Mouse (Mus musculus): ENCODE measurements around the gene Cap1. TPM values are rescaled to one million over a fixed set of nuclear protein-coding genes. Genes with fewer than 3 reads are reported as not detected.
"Not testable (repeated sequence)": the region's sequence is repeated elsewhere in the genome, so short reads cannot be mapped to it uniquely, and the experiment has no call there.

The Cap1 gene
- total and polyA plus RNA-seq, 2 experiments from 2014 or later = 20.6 to 59.6 TPM

DNA sequence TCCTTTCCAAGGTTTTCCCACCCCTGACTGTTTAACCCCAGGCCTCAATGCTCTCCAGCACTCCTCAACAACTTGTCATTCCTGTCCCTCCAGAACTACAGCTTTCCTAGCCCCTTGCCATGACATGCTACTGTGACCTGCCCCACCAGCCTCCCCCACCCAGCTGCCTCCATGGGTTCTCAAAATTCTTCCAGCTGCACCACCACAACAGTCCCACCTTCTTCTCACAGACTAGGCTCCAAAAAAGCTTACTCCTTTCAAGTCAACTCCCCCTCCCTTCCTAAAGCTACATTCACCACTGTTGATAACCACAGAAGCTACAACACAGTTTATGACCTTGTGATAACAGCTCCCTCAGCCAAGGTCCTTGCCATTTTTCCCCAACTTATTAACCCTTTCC lies 58.2 kb downstream of the Cap1 start:
- Histone ChIP-seq H3K36me3 (replicated peaks; ENCODE audit: control insufficient read depth, insufficient read depth, low read length) (no peaks in the 10 kb centered on the region), H3K9me3 (replicated peaks; ENCODE audit: control insufficient read depth, low read length) (no peaks in the 10 kb centered on the region), H3K27me3 (ENCODE audit: control insufficient read depth, insufficient read depth, low read length) (no peaks in the 10 kb centered on the region), H3K4me2 (ENCODE audit: low read depth, low read length) (no peak overlapping the region), H3K27ac (ENCODE audit: low read depth) (peak overlapping the region; percentile 69), H3K4me1 (ENCODE audit: control insufficient read depth, insufficient read depth) (0 out of 2 replicates have a peak, but pooled peaks cover 3% of the 10 kb centered on the region), H3K9ac (replicated peaks; ENCODE audit: low read depth, low read length) (no peak overlapping the region), H3K4me3 (ENCODE audit: low read depth, low read length) (no peak overlapping the region)
- ATAC-seq (ENCODE audit: insufficient read depth, low read depth) = peak; percentile 81
- TF ChIP-seq EP300 (IDR thresholded peaks at IDR 0.05; ENCODE audit: low read depth) (no peak), CTCF (IDR thresholded peaks at IDR 0.05; ENCODE audit: low read depth) (no peak)
- peak; percentile 70 for DNase-seq (ENCODE audit: low spot score)

DNA sequence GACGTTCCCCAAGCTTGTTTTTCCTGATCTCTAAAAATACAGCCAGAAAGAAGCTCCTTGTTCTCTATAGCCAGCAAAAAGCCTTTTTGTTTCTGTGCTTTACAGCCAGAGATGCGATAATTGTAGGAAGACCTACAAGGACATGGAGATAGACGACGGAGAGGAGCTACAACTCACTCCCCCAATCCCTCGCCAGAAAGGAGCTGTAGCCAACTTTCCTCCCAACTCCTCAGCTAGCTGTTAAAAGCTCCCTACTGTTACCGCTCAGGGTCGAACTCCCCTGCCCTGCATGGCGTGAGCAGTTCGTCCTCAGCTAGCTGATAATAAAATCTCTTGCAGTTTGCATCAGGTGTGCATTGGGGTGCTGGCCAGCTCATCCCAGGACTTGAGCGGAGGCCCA lies 64.9 kb downstream of the Cap1 start:
- H3K4me2 ChIP-seq (ENCODE audit: low read depth, low read length); H3K4me1 ChIP-seq (ENCODE audit: control insufficient read depth, insufficient read depth); H3K9me3 ChIP-seq (replicated peaks; ENCODE audit: control insufficient read depth, low read length); ATAC-seq (ENCODE audit: insufficient read depth, low read depth); H3K9ac ChIP-seq (replicated peaks; ENCODE audit: low read depth, low read length); H3K4me3 ChIP-seq (ENCODE audit: low read depth, low read length); DNase-seq (ENCODE audit: low spot score); H3K27me3 ChIP-seq (ENCODE audit: control insufficient read depth, insufficient read depth, low read length); H3K36me3 ChIP-seq (replicated peaks; ENCODE audit: control insufficient read depth, insufficient read depth, low read length): not testable (repeated sequence)
- 0 out of 2 replicates have a peak overlapping the region, but pooled peaks have one; percentile 3 for H3K27ac ChIP-seq (ENCODE audit: low read depth)
- 14% methylated on average over 10 of the region's 10 CpGs for WGBS

DNA sequence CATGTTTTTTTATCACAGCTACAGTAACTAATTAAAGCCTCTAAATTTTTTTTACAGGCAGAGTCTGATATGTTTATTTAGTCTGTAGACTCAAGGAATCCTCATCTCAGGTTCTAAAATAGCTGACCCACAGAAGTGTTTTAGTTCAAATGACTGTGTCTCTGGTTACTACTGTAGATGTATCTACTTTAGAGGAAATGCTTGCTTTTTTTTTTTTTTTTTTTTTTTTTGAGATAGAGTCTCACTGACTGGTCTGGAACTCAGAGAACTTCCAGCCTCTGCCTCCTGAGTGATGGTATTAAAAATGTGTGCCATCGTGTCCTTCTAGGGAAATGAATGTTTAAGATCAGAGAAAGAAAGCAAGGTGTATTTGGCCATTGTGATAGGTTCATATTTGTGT lies 69.7 kb downstream of the Cap1 start:
- H3K27ac ChIP-seq (ENCODE audit: low read depth) = no peak overlapping the region
- no peaks in the 10 kb centered on the region; the same call in 1 of the 2 replicates for H3K4me1 ChIP-seq (ENCODE audit: control insufficient read depth, insufficient read depth)
- ATAC-seq (ENCODE audit: insufficient read depth, low read depth) (no peak), DNase-seq (ENCODE audit: low spot score) (no peak)
- no peaks in the 10 kb centered on the region for H3K27me3 ChIP-seq (ENCODE audit: control insufficient read depth, insufficient read depth, low read length)
- no peak overlapping the region for H3K4me3 ChIP-seq (ENCODE audit: low read depth, low read length)
- no peak overlapping the region for H3K9ac ChIP-seq (replicated peaks; ENCODE audit: low read depth, low read length)
- no peak overlapping the region for H3K4me2 ChIP-seq (ENCODE audit: low read depth, low read length)
- H3K9me3 ChIP-seq (replicated peaks; ENCODE audit: control insufficient read depth, low read length) = no peaks in the 10 kb centered on the region
- 57% methylated on average over 1 of the region's 1 CpGs for WGBS
- no peaks in the 10 kb centered on the region for H3K36me3 ChIP-seq (replicated peaks; ENCODE audit: control insufficient read depth, insufficient read depth, low read length)
- TF ChIP-seq EP300 (IDR thresholded peaks at IDR 0.05; ENCODE audit: low read depth) (no peak), CTCF (IDR thresholded peaks at IDR 0.05; ENCODE audit: low read depth) (no peak)

DNA sequence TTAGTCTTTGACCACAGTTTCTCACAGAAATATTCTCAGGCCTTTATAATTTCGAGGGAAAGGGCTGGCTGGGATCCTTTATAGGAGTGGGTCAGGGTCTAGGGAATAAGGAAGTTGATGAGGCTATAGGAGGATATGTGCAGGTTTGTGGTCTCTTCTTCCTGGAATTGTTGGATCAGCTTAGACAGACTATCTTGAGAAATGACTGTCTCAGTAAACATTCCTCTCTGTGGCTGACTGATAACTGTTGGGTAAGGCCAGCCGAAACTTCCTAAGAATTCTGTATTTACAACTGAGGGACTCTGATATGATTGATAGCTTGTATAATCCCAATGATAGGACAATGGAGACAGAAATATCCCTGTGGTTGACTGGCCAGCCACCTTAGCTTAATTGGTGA lies 74.0 kb downstream of the Cap1 start:
- Histone ChIP-seq H3K27ac (ENCODE audit: low read depth) (no peak overlapping the region), H3K4me3 (ENCODE audit: low read depth, low read length) (no peak overlapping the region), H3K9ac (replicated peaks; ENCODE audit: low read depth, low read length) (no peak overlapping the region), H3K27me3 (ENCODE audit: control insufficient read depth, insufficient read depth, low read length) (no peaks in the 10 kb centered on the region), H3K9me3 (replicated peaks; ENCODE audit: control insufficient read depth, low read length) (no peaks in the 10 kb centered on the region), H3K36me3 (replicated peaks; ENCODE audit: control insufficient read depth, insufficient read depth, low read length) (no peaks in the 10 kb centered on the region), H3K4me2 (ENCODE audit: low read depth, low read length) (no peak overlapping the region), H3K4me1 (ENCODE audit: control insufficient read depth, insufficient read depth) (no peaks in the 10 kb centered on the region)
- ATAC-seq (ENCODE audit: insufficient read depth, low read depth) = no peak
- WGBS = 47% methylated on average over 2 of the region's 2 CpGs
- DNase-seq (ENCODE audit: low spot score) = no peak
- TF ChIP-seq EP300 (IDR thresholded peaks at IDR 0.05; ENCODE audit: low read depth) (no peak), CTCF (IDR thresholded peaks at IDR 0.05; ENCODE audit: low read depth) (no peak)

DNA sequence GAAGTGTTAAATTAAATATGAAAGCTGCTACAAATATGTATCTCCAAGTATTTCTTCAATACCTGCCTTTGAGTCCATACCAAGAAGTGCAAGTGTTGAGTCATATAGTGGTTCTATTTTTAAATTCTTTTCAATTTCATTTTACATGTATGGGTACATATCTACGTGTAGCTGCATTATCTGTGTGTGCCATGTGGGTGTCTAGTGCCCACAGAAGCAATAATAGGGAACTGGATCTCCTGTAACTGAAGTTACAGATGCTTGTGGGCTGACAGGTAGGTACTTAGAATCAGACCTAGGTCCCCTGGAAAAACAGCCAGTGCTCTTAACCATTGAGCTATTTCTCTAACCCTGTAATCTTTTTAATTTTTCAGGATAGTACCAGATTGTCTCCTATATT lies 74.7 kb downstream of the Cap1 start:
- ATAC-seq (ENCODE audit: insufficient read depth, low read depth) (no peak), DNase-seq (ENCODE audit: low spot score) (no peak)
- H3K9ac ChIP-seq (replicated peaks; ENCODE audit: low read depth, low read length) = no peak overlapping the region
- no peak overlapping the region for H3K4me3 ChIP-seq (ENCODE audit: low read depth, low read length)
- no peaks in the 10 kb centered on the region for H3K27me3 ChIP-seq (ENCODE audit: control insufficient read depth, insufficient read depth, low read length)
- H3K4me1 ChIP-seq (ENCODE audit: control insufficient read depth, insufficient read depth) = no peaks in the 10 kb centered on the region
- WGBS = 43% methylated on average over 1 of the region's 1 CpGs
- H3K27ac ChIP-seq (ENCODE audit: low read depth) = no peak overlapping the region
- no peaks in the 10 kb centered on the region for H3K36me3 ChIP-seq (replicated peaks; ENCODE audit: control insufficient read depth, insufficient read depth, low read length)
- no peak overlapping the region for H3K4me2 ChIP-seq (ENCODE audit: low read depth, low read length)
- no peaks in the 10 kb centered on the region for H3K9me3 ChIP-seq (replicated peaks; ENCODE audit: control insufficient read depth, low read length)
- TF ChIP-seq EP300 (IDR thresholded peaks at IDR 0.05; ENCODE audit: low read depth) = no peak
- TF ChIP-seq CTCF (IDR thresholded peaks at IDR 0.05; ENCODE audit: low read depth) = no peak

Other genes starting within 250 kb of the Cap1 start
- gene 9530002B09Rik, start 196.8 kb downstream of the Cap1 start, total RNA-seq (2014; rRNA removed; ENCODE audit: low replicate concordance) = not detected in 2 replicates
- gene 9530002B09Rik, start 196.8 kb downstream of the Cap1 start, polyA plus RNA-seq (2015; fragmentation: Nextera tagmentation; extraction: Ambion mirVana) = not detected in 2 replicates
- gene Ppt1, start 49.8 kb downstream of the Cap1 start, total RNA-seq (2014; rRNA removed; ENCODE audit: low replicate concordance) = 30.0 and 37.8 TPM in 2 replicates
- 42.9 and 45.2 TPM in 2 replicates for gene Ppt1, start 49.8 kb downstream of the Cap1 start, polyA plus RNA-seq (2015; fragmentation: Nextera tagmentation; extraction: Ambion mirVana)
- gene Mfsd2a, start 75.1 kb upstream of the Cap1 start, total RNA-seq (2014; rRNA removed; ENCODE audit: low replicate concordance) = not detected in 2 replicates
- 0.19 and 0.20 TPM in 2 replicates for gene Mfsd2a, start 75.1 kb upstream of the Cap1 start, polyA plus RNA-seq (2015; fragmentation: Nextera tagmentation; extraction: Ambion mirVana)
- 1.8 and 14.7 TPM in 2 replicates for gene Mycl, start 109.6 kb upstream of the Cap1 start, total RNA-seq (2014; rRNA removed; ENCODE audit: low replicate concordance)
- gene Mycl, start 109.6 kb upstream of the Cap1 start, polyA plus RNA-seq (2015; fragmentation: Nextera tagmentation; extraction: Ambion mirVana) = 0.12 and 0.44 TPM in 2 replicates
- 7.2 and 13.4 TPM in 2 replicates for gene Trit1, start 130.5 kb upstream of the Cap1 start, total RNA-seq (2014; rRNA removed; ENCODE audit: low replicate concordance)
- 8.7 and 9.7 TPM in 2 replicates for gene Trit1, start 130.5 kb upstream of the Cap1 start, polyA plus RNA-seq (2015; fragmentation: Nextera tagmentation; extraction: Ambion mirVana)
- not detected in 2 replicates for gene Bmp8b, start 219.1 kb upstream of the Cap1 start, total RNA-seq (2014; rRNA removed; ENCODE audit: low replicate concordance)
- 0.05 and 0.10 TPM in 2 replicates for gene Bmp8b, start 219.1 kb upstream of the Cap1 start, polyA plus RNA-seq (2015; fragmentation: Nextera tagmentation; extraction: Ambion mirVana)
- not detected in 2 replicates for gene Oxct2b, start 230.2 kb upstream of the Cap1 start, total RNA-seq (2014; rRNA removed; ENCODE audit: low replicate concordance)
- not detected in 2 replicates for gene Oxct2b, start 230.2 kb upstream of the Cap1 start, polyA plus RNA-seq (2015; fragmentation: Nextera tagmentation; extraction: Ambion mirVana)

Data from heart, postnatal 0 days (tissue).